Mouse (Mus musculus) neural tube, embryonic 11.5 days (tissue): ENCODE data around the gene Myt1l. TPM values are rescaled to one million over a fixed set of nuclear protein-coding genes. Genes with fewer than 3 reads are reported as not detected.

Source experiments
- ATAC-seq: fragments of 200-750 bp; cut with Nextera tagmentation; 2 replicates; pipeline ENCODE4 v1.8.0; 2017; ENCODE audit warnings: moderate number of reproducible peaks, mild to moderate bottlenecking, moderate TSS enrichment, moderate library complexity; ENCODE audit not compliant: insufficient read depth, low FRiP score, low TSS enrichment
- DNase-seq: peaks from one replicate; pipeline ENCODE4 v3.0.0-alpha.2; 2015; ENCODE audit warnings: low spot score
- H3K27ac ChIP-seq: fragments of 300-500 bp; sonication (generic); 2 replicates; pipeline ENCODE4 v1.5.1; 2014; ENCODE audit warnings: low read depth, mild to moderate bottlenecking, low read length
- H3K27me3 ChIP-seq: fragments of 300-500 bp; sonication (generic); 2 replicates; pipeline ENCODE4 v1.6.1; 2014; ENCODE audit warnings: mild to moderate bottlenecking, low read length, mixed read lengths; ENCODE audit not compliant: control insufficient read depth, insufficient read depth
- H3K36me3 ChIP-seq: fragments of 300-500 bp; sonication (generic); 2 replicates; pipeline ENCODE4 v1.6.1; 2014; ENCODE audit warnings: mild to moderate bottlenecking, low read length, moderate library complexity, mixed read lengths; ENCODE audit not compliant: control insufficient read depth, insufficient read depth
- H3K4me1 ChIP-seq: fragments of 300-500 bp; sonication (generic); 2 replicates; pipeline ENCODE4 v1.6.1; 2014; ENCODE audit warnings: low read length, mixed read lengths; ENCODE audit not compliant: control insufficient read depth, insufficient read depth
- H3K4me2 ChIP-seq: fragments of 300-500 bp; sonication (generic); 2 replicates; pipeline ENCODE4 v1.6.1; 2014; ENCODE audit warnings: low read depth, mild to moderate bottlenecking, moderate library complexity
- H3K4me3 ChIP-seq: fragments of 300-500 bp; sonication (generic); 2 replicates; pipeline ENCODE4 v1.5.1; 2014; ENCODE audit warnings: low read depth, low read length
- H3K9ac ChIP-seq: fragments of 300-500 bp; sonication (generic); 2 replicates; pipeline ENCODE4 v1.6.1; 2014; ENCODE audit warnings: mild to moderate bottlenecking, low read length
- H3K9me3 ChIP-seq: fragments of 300-500 bp; sonication (generic); 2 replicates; pipeline ENCODE4 v1.6.1; 2016; ENCODE audit warnings: low read length; ENCODE audit not compliant: control insufficient read depth
- WGBS: fragments of 180-500 bp; shearing (Covaris S2); extraction: QIAGEN DNeasy Blood & Tissue Kit; methylation state at CpG from one replicate; pipeline ENCODE4 v1.1.7; 2014; 5-methylcytosine and 5-hydroxymethylcytosine counted together
- polyA plus RNA-seq: library from polyadenylated mRNA; unstranded; fragments of >200 nt; fragmentation: Nextera tagmentation; extraction: Ambion mirVana; gene quantifications from 2 replicates; pipeline ENCODE4 v1.2.1, GENCODE M21; 2014

The Myt1l gene
- polyA plus RNA-seq, 1 experiment from 2014 or later: 23.8 TPM

DNA sequence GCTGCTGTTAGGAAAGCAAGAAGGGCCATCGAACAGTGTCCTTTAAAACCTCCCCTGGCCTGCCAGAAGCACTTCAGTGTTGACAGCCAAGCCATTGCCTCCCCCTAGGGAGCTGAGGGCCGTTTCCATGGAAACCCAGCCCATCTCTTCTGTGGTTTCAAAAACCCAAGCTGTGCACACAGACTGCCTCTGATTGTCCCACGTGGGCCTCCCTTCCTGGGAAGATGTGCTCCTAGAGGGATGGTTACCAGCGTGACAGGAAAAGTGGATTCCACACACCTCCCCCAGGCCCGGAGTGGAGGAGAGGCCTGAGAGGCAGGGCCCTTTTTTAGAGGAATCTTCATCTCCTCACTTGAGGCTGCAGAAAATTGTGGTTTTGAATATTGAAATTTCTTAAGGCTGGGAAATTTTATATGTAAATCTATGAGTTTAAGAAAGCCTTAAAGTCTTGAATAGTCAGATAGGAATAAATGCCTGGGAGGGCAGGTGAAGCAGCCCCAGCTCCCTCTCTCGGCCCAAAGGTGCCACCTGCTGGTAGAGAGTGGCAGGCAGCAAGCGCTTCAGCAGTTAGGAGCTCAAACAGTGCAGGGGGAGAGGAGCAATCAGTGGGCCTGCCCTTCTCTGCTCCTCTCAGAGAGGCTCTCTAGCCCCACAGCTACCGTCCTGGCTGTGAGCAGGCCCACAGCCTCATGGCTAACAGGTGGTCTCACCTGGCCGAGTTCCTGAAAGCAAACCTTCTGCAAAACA lies 354.9 kb downstream of the Myt1l start:
- peak; percentile 89 for ATAC-seq
- no peak overlapping the region for H3K4me3 ChIP-seq
- no peak overlapping the region for H3K4me2 ChIP-seq
- 14% methylated on average over 9 of the region's 9 CpGs for WGBS
- H3K36me3 ChIP-seq: no peaks in the 10 kb centered on the region
- no peaks in the 10 kb centered on the region for H3K9me3 ChIP-seq
- no peaks in the 10 kb centered on the region for H3K27me3 ChIP-seq
- peaks cover 11% of the 10 kb centered on the region for H3K4me1 ChIP-seq
- H3K27ac ChIP-seq: peak overlapping the region; percentile 15; the same call in 1 of the 2 replicates
- DNase-seq: peak; percentile 84
- H3K9ac ChIP-seq: no peak overlapping the region

DNA sequence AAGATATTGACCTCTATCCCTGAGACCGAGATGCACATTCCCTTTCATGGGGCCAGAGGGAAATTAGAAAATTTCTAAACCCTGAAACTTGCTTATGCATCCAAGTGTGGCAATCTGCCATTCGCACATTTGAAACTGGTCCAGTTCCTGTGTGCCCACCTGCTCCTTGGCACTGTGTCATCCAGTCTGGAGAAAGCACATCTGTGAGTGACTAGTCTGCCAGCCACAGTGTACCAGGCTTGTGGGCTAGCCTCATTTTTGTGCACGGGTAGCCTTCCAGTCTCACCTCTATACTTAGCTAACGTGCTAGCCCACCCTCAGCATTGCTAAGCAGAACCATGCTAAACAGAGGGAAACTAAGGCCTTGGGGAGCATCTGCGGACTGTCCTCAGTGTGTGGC lies 356.2 kb downstream of the Myt1l start:
- Histone ChIP-seq H3K4me1 (peaks cover 11% of the 10 kb centered on the region), H3K9ac (no peak overlapping the region), H3K4me2 (no peak overlapping the region), H3K9me3 (no peaks in the 10 kb centered on the region), H3K36me3 (no peaks in the 10 kb centered on the region), H3K27ac (no peak overlapping the region), H3K4me3 (no peak overlapping the region), H3K27me3 (no peaks in the 10 kb centered on the region)
- WGBS: 89% methylated on average over 5 of the region's 5 CpGs
- no peak for ATAC-seq
- no peak for DNase-seq

DNA sequence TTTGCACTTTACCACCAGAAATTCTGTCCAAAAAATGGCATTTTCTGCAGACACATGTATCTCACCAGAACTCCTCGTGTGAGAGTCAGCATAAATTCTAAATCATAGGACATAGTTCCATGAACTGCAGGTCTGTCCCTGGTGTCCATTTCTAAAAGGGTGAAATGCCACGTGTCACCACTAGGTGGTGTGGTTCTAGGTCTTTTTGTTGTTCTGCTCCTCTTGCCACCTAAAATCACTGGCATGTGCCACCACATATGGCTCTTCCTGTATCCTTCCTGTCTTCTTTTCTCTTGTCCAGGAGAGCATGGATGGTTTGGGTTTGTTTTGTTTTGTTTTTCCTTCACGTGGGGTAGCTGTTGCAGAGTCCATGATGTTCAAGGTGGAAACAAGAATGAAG lies 366.5 kb downstream of the Myt1l start:
- Histone ChIP-seq H3K27me3 (no peaks in the 10 kb centered on the region), H3K4me3 (no peak overlapping the region), H3K4me2 (no peak overlapping the region), H3K27ac (no peak overlapping the region), H3K4me1 (no peaks in the 10 kb centered on the region), H3K9ac (no peak overlapping the region), H3K9me3 (no peaks in the 10 kb centered on the region), H3K36me3 (no peaks in the 10 kb centered on the region)
- ATAC-seq (no peak), DNase-seq (peak; percentile 40)
- WGBS: 16% methylated on average over 3 of the region's 3 CpGs

DNA sequence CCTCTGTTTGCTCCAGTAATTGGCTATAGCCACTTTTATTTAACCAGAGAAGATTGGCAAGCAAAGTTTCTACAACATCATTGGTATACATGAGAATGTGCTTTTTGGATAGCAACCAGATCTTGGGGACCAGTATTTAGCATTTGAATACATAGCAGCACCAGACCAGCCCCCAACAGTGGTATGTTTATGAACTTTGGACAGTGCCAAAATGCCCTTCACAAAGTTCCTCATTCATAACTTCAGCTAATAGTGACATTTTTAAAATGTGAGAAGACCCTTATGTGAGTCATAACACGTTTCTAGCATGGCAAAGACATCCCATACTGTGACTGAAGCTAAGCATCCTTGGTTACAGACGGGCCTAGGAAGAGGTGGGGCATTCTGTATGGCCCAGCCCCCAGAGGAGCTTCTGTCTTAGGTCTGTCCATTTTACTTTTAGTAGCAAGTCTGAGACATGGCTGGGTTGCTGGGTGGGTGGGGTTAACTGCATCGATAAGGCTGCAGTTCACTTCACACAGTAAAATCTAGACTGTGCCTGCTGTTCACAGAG lies 369.4 kb downstream of the Myt1l start:
- DNase-seq: no peak
- Histone ChIP-seq H3K4me1 (no peaks in the 10 kb centered on the region), H3K9me3 (no peaks in the 10 kb centered on the region), H3K27me3 (no peaks in the 10 kb centered on the region), H3K9ac (no peak overlapping the region), H3K27ac (no peak overlapping the region), H3K4me3 (no peak overlapping the region), H3K36me3 (no peaks in the 10 kb centered on the region), H3K4me2 (no peak overlapping the region)
- ATAC-seq: no peak
- 92% methylated on average over 3 of the region's 3 CpGs for WGBS

DNA sequence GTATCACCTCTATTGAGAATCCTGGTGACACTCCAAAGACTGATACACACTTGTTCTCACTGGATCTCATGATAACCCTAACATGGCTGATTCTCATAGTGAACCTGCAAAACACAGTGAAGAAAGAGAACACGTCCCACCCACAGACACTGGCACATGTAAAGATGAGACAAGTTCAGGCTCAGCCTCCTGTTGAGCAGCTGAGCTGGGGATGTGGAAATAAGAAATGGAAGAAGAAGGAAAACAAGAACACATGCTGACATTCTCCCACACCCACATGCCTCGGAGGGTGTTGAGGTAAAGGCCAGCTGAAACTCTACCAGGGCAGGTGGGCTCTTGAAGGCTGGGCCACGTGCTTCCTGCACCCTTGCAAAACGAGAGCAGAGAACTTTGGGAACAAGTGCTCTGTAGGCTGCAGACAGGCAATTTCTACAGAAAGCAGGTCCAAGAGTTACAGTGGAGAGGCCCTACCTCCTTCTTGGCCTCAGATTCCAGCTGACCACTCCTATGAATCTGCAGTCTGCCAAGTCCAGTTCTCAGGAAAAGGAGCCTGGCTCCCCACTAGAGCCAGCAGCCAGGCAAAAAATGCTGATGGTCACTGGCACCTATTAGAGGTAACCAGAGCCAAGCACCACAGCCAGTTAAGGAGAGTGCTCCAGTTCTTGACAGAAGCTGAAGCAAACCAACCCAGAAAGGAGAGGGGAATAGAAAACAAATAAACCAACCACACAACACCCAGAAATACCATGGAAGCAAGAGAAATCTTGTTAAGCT lies 376.1 kb downstream of the Myt1l start:
- H3K9me3 ChIP-seq: no peaks in the 10 kb centered on the region
- no peaks in the 10 kb centered on the region for H3K36me3 ChIP-seq
- no peak overlapping the region for H3K4me3 ChIP-seq
- no peaks in the 10 kb centered on the region for H3K4me1 ChIP-seq
- H3K27me3 ChIP-seq: no peaks in the 10 kb centered on the region
- H3K27ac ChIP-seq: no peak overlapping the region
- H3K4me2 ChIP-seq: no peak overlapping the region
- ATAC-seq: no peak
- 74% methylated on average over 4 of the region's 4 CpGs for WGBS
- H3K9ac ChIP-seq: no peak overlapping the region
- DNase-seq: no peak

DNA sequence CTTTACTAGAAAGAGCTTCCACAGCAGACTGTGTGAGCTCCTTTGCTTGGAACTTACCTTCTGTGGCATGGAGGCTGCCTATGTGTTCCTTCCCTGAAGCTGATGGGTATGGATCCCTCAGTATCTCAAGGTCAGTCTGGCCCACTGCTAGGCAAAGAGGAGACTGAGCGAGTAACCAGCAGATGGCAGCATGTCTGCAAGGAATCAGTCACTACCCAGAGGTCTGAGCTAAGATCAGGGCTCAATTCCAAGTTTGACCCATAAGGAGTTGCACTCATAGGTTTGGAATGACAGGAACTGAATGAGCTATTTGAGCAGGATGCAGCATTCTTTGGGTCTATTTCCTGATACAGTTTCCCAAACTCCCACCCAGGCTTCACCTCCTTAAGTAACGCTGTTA lies 378.9 kb downstream of the Myt1l start:
- no peaks in the 10 kb centered on the region for H3K36me3 ChIP-seq
- ATAC-seq: no peak
- H3K4me2 ChIP-seq: no peak overlapping the region
- no peaks in the 10 kb centered on the region for H3K27me3 ChIP-seq
- H3K27ac ChIP-seq: no peak overlapping the region
- no peak overlapping the region for H3K4me3 ChIP-seq
- no peaks in the 10 kb centered on the region for H3K9me3 ChIP-seq
- no peaks in the 10 kb centered on the region for H3K4me1 ChIP-seq
- WGBS: 50% methylated on average over 2 of the region's 2 CpGs
- DNase-seq: peak; percentile 31
- no peak overlapping the region for H3K9ac ChIP-seq

DNA sequence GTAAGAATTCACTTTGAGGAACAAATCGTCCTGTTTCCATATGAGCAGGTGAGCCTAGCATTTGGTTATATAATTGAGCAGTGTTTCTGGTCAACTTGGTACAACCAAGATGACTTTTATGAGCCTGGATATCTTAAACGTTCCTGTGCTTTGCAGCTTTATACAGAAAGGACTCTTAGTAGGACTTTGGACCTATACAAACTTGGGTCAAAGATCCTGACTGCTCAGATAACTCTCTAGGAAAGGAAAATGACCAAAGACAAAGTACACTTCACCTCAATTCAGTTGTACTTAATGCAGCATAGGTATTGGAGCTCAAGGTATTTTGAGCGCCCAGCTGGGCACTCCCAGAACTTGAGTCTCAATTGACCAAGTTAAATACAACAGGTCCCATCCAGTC lies 388.0 kb downstream of the Myt1l start:
- H3K9ac ChIP-seq: no peak overlapping the region
- H3K36me3 ChIP-seq: no peaks in the 10 kb centered on the region
- DNase-seq: no peak
- WGBS: 81% methylated on average over 3 of the region's 3 CpGs
- no peaks in the 10 kb centered on the region for H3K9me3 ChIP-seq
- no peak overlapping the region for H3K27ac ChIP-seq
- H3K4me3 ChIP-seq: no peak overlapping the region
- no peak for ATAC-seq
- H3K4me1 ChIP-seq: no peaks in the 10 kb centered on the region
- H3K27me3 ChIP-seq: no peaks in the 10 kb centered on the region
- no peak overlapping the region for H3K4me2 ChIP-seq

DNA sequence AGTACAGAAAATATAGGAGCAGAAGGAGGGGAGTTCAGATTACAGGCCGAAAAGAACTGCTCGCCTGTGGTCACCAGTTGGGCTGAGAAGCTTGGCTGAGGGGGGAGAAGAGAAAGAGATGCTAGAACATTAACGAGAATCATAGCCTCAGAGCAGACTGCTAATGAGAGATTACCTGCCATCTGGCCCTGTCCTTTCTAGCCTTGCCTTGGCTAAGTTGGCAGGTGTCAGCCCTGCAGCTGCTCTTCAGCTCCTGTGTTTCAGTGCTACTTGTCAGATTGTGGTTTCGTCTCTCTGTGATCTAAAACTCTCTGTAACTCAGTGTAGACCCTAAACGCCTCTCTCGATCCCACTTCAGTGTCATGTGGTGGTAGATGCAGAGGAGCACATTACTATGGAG lies 388.6 kb downstream of the Myt1l start:
- no peak overlapping the region for H3K9ac ChIP-seq
- H3K9me3 ChIP-seq: no peaks in the 10 kb centered on the region
- DNase-seq (no peak), ATAC-seq (no peak)
- H3K27me3 ChIP-seq: no peaks in the 10 kb centered on the region
- H3K4me2 ChIP-seq: no peak overlapping the region
- no peak overlapping the region for H3K4me3 ChIP-seq
- WGBS: 90% methylated on average over 6 of the region's 6 CpGs
- H3K27ac ChIP-seq: no peak overlapping the region
- H3K36me3 ChIP-seq: no peaks in the 10 kb centered on the region
- no peaks in the 10 kb centered on the region for H3K4me1 ChIP-seq

DNA sequence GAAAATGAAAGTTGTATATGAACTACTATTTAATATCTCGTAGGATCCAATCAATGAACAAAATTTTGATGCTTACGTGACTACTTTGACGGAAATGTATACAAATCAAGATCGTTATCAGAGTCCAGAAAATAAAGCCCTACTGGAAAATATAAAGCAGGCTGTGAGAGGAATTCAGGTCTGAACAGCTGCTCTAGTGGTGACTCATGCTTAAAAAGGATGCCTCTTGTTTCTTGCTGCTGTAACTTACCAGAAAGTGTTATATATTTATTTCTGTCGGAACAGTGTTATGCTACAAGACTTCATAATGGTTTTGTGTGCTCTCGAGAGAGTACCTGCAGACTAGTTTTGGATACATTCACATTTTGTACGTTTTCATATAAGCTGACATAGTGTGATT lies 392.1 kb downstream of the Myt1l start:
- H3K4me2 ChIP-seq: no peak overlapping the region
- WGBS: 87% methylated on average over 7 of the region's 7 CpGs
- no peak for DNase-seq
- no peak overlapping the region for H3K4me3 ChIP-seq
- no peaks in the 10 kb centered on the region for H3K27me3 ChIP-seq
- H3K9ac ChIP-seq: no peak overlapping the region
- no peak for ATAC-seq
- H3K27ac ChIP-seq: no peak overlapping the region
- H3K4me1 ChIP-seq: no peaks in the 10 kb centered on the region
- no peaks in the 10 kb centered on the region for H3K36me3 ChIP-seq
- no peaks in the 10 kb centered on the region for H3K9me3 ChIP-seq
